Mouse (Mus musculus): ENCODE measurements around the gene Fam187a. TPM values are rescaled to one million over a fixed set of nuclear protein-coding genes. Genes with fewer than 3 reads are reported as not detected.

Gene Fam187a
- polyA plus RNA-seq, 1 experiment = not detected

- no peak overlapping the region for H3K27ac ChIP-seq (ENCODE audit: control insufficient read depth, insufficient read depth, low read depth, low read length, poor library complexity)
- 12% methylated on average over 13 of the region's 13 CpGs for WGBS
- no peak for TF ChIP-seq CTCF (IDR thresholded peaks at IDR 0.05; ENCODE audit: control insufficient read depth, insufficient read depth, low read length)
- no peak for TF ChIP-seq POLR2A (IDR thresholded peaks at IDR 0.05; ENCODE audit: borderline replicate concordance, control insufficient read depth, low read depth, low read length)
Measured at GRCm38 (mm10) chr11:102881314-102882198, 3.4 kb upstream of the Fam187a start.

GRCm38 (mm10) chr11:102887433-102887832 is 2.5 kb downstream of the Fam187a start:
- no peak overlapping the region for H3K4me3 ChIP-seq (replicated peaks; ENCODE audit: control insufficient read depth, low read depth, low read length)
- no peak overlapping the region for H3K27ac ChIP-seq (ENCODE audit: control insufficient read depth, insufficient read depth, low read depth, low read length, poor library complexity)
- WGBS = 67% methylated on average over 5 of the region's 5 CpGs
- no peaks in the 10 kb centered on the region for H3K4me1 ChIP-seq (ENCODE audit: control insufficient read depth, insufficient read depth, low read length)
- TF ChIP-seq CTCF (IDR thresholded peaks at IDR 0.05; ENCODE audit: control insufficient read depth, insufficient read depth, low read length) (no peak), POLR2A (IDR thresholded peaks at IDR 0.05; ENCODE audit: borderline replicate concordance, control insufficient read depth, low read depth, low read length) (no peak)

More at GRCm38 (mm10) chr11:102881314-102882198, 3.4 kb upstream of the Fam187a start:
- Histone ChIP-seq H3K4me3 (replicated peaks; ENCODE audit: control insufficient read depth, low read depth, low read length) (peak overlapping the region; percentile 87), H3K4me1 (ENCODE audit: control insufficient read depth, insufficient read depth, low read length) (no peaks in the 10 kb centered on the region)

GRCm38 (mm10) chr11:102888135-102888534 is 3.2 kb downstream of the Fam187a start:
- TF ChIP-seq CTCF (IDR thresholded peaks at IDR 0.05; ENCODE audit: control insufficient read depth, insufficient read depth, low read length) (no peak), POLR2A (IDR thresholded peaks at IDR 0.05; ENCODE audit: borderline replicate concordance, control insufficient read depth, low read depth, low read length) (no peak)
- H3K4me1 ChIP-seq (ENCODE audit: control insufficient read depth, insufficient read depth, low read length) = no peaks in the 10 kb centered on the region
- WGBS = 46% methylated on average over 3 of the region's 3 CpGs
- no peak overlapping the region for H3K4me3 ChIP-seq (replicated peaks; ENCODE audit: control insufficient read depth, low read depth, low read length)
- no peak overlapping the region for H3K27ac ChIP-seq (ENCODE audit: control insufficient read depth, insufficient read depth, low read depth, low read length, poor library complexity)

DNA sequence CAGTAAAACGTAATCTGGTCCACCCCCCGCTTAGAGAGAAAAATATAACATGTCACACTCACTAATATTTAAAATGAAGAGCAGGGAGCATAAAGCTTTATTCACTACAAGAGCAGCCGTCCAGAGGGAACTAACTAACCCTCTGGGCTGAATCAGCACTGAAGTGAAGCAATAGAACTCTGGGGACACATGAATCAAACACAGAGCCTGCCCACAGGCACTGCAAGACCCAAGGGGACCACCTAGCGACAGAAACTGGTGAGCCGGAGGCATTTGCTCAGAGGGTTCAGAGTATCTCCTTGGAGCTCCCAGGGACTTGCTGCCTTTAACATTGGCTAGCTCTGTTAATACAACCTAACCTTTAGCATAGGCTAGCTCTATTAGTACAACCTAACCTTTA is 5.1 kb downstream of the Fam187a start:
- peaks cover 4% of the 10 kb centered on the region for H3K4me1 ChIP-seq (ENCODE audit: control insufficient read depth, insufficient read depth, low read length)
- TF ChIP-seq POLR2A (IDR thresholded peaks at IDR 0.05; ENCODE audit: borderline replicate concordance, control insufficient read depth, low read depth, low read length) (no peak), CTCF (IDR thresholded peaks at IDR 0.05; ENCODE audit: control insufficient read depth, insufficient read depth, low read length) (no peak)
- no peak overlapping the region for H3K27ac ChIP-seq (ENCODE audit: control insufficient read depth, insufficient read depth, low read depth, low read length, poor library complexity)
- no peak overlapping the region for H3K4me3 ChIP-seq (replicated peaks; ENCODE audit: control insufficient read depth, low read depth, low read length)
- 73% methylated on average over 5 of the region's 5 CpGs for WGBS

DNA sequence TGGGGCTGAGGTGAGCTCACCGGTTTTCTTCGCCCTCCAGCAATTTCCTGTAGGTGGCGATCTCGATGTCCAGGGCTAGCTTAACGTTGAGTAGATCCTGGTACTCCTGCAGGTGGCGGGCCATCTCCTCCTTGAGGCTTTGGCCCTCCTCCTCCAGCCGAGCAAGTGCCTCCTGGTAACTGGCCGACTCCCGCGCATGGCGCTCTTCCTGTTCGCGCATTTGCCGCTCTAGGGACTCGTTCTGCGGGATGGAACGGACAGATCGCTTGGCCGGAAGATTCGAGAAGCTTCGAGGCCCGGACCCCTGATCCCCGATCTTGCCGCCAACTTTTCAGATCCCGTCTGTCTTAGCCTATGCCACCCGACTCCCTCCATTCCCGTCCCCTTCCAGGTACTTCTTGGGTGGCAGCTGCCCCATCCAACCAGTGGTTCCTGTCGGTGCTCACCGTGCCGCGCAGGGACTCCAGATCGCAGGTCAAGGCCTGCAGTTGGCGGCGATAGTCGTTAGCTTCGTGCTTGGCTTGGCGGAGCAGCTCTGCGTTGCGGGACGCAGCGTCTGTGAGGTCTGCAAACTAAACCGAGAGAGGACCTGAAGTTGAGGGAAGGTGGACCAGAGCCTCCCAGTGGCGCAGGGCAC is 8.2 kb downstream of the Fam187a start:
- peak overlapping the region; percentile 45 for H3K27ac ChIP-seq (ENCODE audit: control insufficient read depth, insufficient read depth, low read depth, low read length, poor library complexity)
- TF ChIP-seq POLR2A (IDR thresholded peaks at IDR 0.05; ENCODE audit: borderline replicate concordance, control insufficient read depth, low read depth, low read length) (peak; percentile 55; the same call in 1 of the 2 replicates), CTCF (IDR thresholded peaks at IDR 0.05; ENCODE audit: control insufficient read depth, insufficient read depth, low read length) (peak; percentile 91)
- H3K4me1 ChIP-seq (ENCODE audit: control insufficient read depth, insufficient read depth, low read length) = peaks cover 4% of the 10 kb centered on the region
- peak overlapping the region; percentile 76 for H3K4me3 ChIP-seq (replicated peaks; ENCODE audit: control insufficient read depth, low read depth, low read length)
- 5% methylated on average over 43 of the region's 43 CpGs for WGBS

GRCm38 (mm10) chr11:102894716-102895115 is 9.7 kb downstream of the Fam187a start:
- WGBS = 87% methylated on average over 4 of the region's 4 CpGs
- Histone ChIP-seq H3K4me1 (ENCODE audit: control insufficient read depth, insufficient read depth, low read length) (peaks cover 4% of the 10 kb centered on the region), H3K27ac (ENCODE audit: control insufficient read depth, insufficient read depth, low read depth, low read length, poor library complexity) (peak overlapping the region; percentile 71), H3K4me3 (replicated peaks; ENCODE audit: control insufficient read depth, low read depth, low read length) (peak overlapping the region; percentile 63)
- TF ChIP-seq CTCF (IDR thresholded peaks at IDR 0.05; ENCODE audit: control insufficient read depth, insufficient read depth, low read length) (no peak), POLR2A (IDR thresholded peaks at IDR 0.05; ENCODE audit: borderline replicate concordance, control insufficient read depth, low read depth, low read length) (no peak)

- WGBS = 54% methylated on average over 9 of the region's 9 CpGs
- TF ChIP-seq CTCF (IDR thresholded peaks at IDR 0.05; ENCODE audit: control insufficient read depth, insufficient read depth, low read length) (no peak), POLR2A (IDR thresholded peaks at IDR 0.05; ENCODE audit: borderline replicate concordance, control insufficient read depth, low read depth, low read length) (peak; percentile 59)
- peaks cover 4% of the 10 kb centered on the region for H3K4me1 ChIP-seq (ENCODE audit: control insufficient read depth, insufficient read depth, low read length)
- H3K27ac ChIP-seq (ENCODE audit: control insufficient read depth, insufficient read depth, low read depth, low read length, poor library complexity) = peak overlapping the region; percentile 71
- peak overlapping the region; percentile 63 for H3K4me3 ChIP-seq (replicated peaks; ENCODE audit: control insufficient read depth, low read depth, low read length)
Measured at GRCm38 (mm10) chr11:102895779-102896178, 10.8 kb downstream of the Fam187a start.

- TF ChIP-seq CTCF (IDR thresholded peaks at IDR 0.05; ENCODE audit: control insufficient read depth, insufficient read depth, low read length) = no peak
- no peak for TF ChIP-seq POLR2A (IDR thresholded peaks at IDR 0.05; ENCODE audit: borderline replicate concordance, control insufficient read depth, low read depth, low read length)
- 86% methylated on average over 20 of the region's 20 CpGs for WGBS
- H3K4me1 ChIP-seq (ENCODE audit: control insufficient read depth, insufficient read depth, low read length) = peaks cover 4% of the 10 kb centered on the region
- H3K27ac ChIP-seq (ENCODE audit: control insufficient read depth, insufficient read depth, low read depth, low read length, poor library complexity) = no peak overlapping the region
- no peak overlapping the region for H3K4me3 ChIP-seq (replicated peaks; ENCODE audit: control insufficient read depth, low read depth, low read length)
Measured at GRCm38 (mm10) chr11:102896641-102897040, 11.7 kb downstream of the Fam187a start.

Measured in bone marrow, adult 2 months (tissue).